Mouse (Mus musculus) limb, embryonic 14.5 days (tissue): ENCODE data around the gene Glud1. TPM values are rescaled to one million over a fixed set of nuclear protein-coding genes. Genes with fewer than 3 reads are reported as not detected.
A peak's percentile ranks its signal among the peaks of the same experiment; 100 is the strongest.

Experiments used
- ATAC-seq: fragments of 200-750 bp; cut with Nextera tagmentation; 2 replicates; pipeline ENCODE4 v1.8.0; 2017; ENCODE audit warnings: low read depth, moderate number of reproducible peaks, moderate TSS enrichment; ENCODE audit not compliant: low FRiP score
- DNase-seq: peaks from one replicate; pipeline ENCODE4 v3.0.0-alpha.2; 2015; ENCODE audit warnings: low spot score
- H3K27ac ChIP-seq: fragments of 300-500 bp; sonication (generic); replicated peaks from 2 replicates; pipeline ENCODE4 v1.5.1; 2014; ENCODE audit warnings: low read depth, mild to moderate bottlenecking, low read length, moderate library complexity, mixed read lengths
- H3K27me3 ChIP-seq: fragments of 300-500 bp; sonication (generic); 2 replicates; pipeline ENCODE4 v1.6.1; 2014; ENCODE audit warnings: low read length, mixed read lengths; ENCODE audit not compliant: control insufficient read depth, insufficient read depth
- H3K36me3 ChIP-seq: fragments of 300-500 bp; sonication (generic); 2 replicates; pipeline ENCODE4 v1.6.1; 2014; ENCODE audit warnings: mild to moderate bottlenecking, low read length, moderate library complexity, mixed read lengths; ENCODE audit not compliant: control insufficient read depth, insufficient read depth
- H3K4me1 ChIP-seq: fragments of 300-500 bp; sonication (generic); 2 replicates; pipeline ENCODE4 v1.6.1; 2014; ENCODE audit warnings: antibody characterized with exemption, low read length, mixed read lengths; ENCODE audit not compliant: control insufficient read depth, insufficient read depth
- H3K4me2 ChIP-seq: fragments of 300-500 bp; sonication (generic); replicated peaks from 2 replicates; pipeline ENCODE4 v1.6.1; 2014; ENCODE audit warnings: low read depth, mild to moderate bottlenecking, low read length, moderate library complexity; ENCODE audit not compliant: severe bottlenecking
- H3K4me3 ChIP-seq: fragments of 300-500 bp; sonication (generic); replicated peaks from 2 replicates; pipeline ENCODE4 v1.5.1; 2014; ENCODE audit warnings: low read length
- H3K9ac ChIP-seq: fragments of 300-500 bp; sonication (generic); 2 replicates; pipeline ENCODE4 v1.6.1; 2014; ENCODE audit warnings: mild to moderate bottlenecking, low read depth, low read length, moderate library complexity; ENCODE audit not compliant: severe bottlenecking
- H3K9me3 ChIP-seq: fragments of 300-500 bp; sonication (generic); 2 replicates; pipeline ENCODE4 v1.6.1; 2016; ENCODE audit warnings: low read length; ENCODE audit not compliant: control insufficient read depth
- POLR2A ChIP-seq: fragments of 200-500 bp; IDR thresholded peaks from 2 replicates; pipeline ENCODE4 v1.8.0; 2012; ENCODE audit warnings: inconsistent platforms, mild to moderate bottlenecking, moderate library complexity, borderline replicate concordance; ENCODE audit not compliant: insufficient read depth, insufficient read length; ENCODE audit errors: extremely low read depth
- WGBS: fragments of 180-500 bp; shearing (Covaris S2); extraction: QIAGEN DNeasy Blood & Tissue Kit; methylation state at CpG from one replicate; pipeline ENCODE4 v1.1.7; 2014; 5-methylcytosine and 5-hydroxymethylcytosine counted together
- polyA plus RNA-seq, 2 experiments: library from polyadenylated mRNA; depleted of rRNA in 1 of 2; stranded (reverse) in 1 of 2; unstranded in 1 of 2; fragments of >200 nt; fragmentation: Nextera tagmentation in 1 of 2; extraction: Ambion mirVana in 1 of 2; gene quantifications; 2 replicates each; pipeline versions ENCODE4 v1.2.1 to v1.2.3; 2012 to 2014

Gene Glud1
- polyA plus RNA-seq, 2 experiments, result 67.3 to 81.2 TPM

DNA sequence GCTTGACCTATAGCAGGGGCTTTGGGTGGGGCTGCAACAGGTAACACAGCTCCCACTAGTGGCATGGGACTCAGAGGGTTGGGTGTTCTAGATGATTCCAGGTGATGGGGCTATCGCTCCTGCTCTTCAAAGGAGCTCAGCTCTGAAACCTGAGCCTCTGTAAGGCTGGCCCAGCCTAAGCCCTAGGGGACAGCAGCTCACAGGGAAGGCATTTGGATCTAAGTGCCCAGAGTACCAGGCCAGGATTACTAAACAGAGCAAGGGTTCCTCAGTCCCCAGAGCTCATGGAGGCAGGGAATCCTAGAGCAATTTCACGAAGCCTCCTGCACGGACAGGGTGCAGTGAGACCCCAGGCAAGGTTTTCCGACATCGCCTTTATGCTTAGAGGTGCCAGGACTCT is 65.4 kb downstream of the Glud1 start:
- H3K36me3 ChIP-seq, result no peaks in the 10 kb centered on the region
- TF ChIP-seq POLR2A, result no peak
- no peaks in the 10 kb centered on the region for H3K27me3 ChIP-seq
- H3K9ac ChIP-seq, result no peak overlapping the region
- no peaks in the 10 kb centered on the region for H3K9me3 ChIP-seq
- no peak overlapping the region for H3K4me2 ChIP-seq
- no peak overlapping the region for H3K4me3 ChIP-seq
- DNase-seq, result no peak
- no peak overlapping the region for H3K27ac ChIP-seq
- H3K4me1 ChIP-seq, result peaks cover 17% of the 10 kb centered on the region
- WGBS, result 64% methylated on average over 5 of the region's 5 CpGs
- ATAC-seq, result no peak

DNA sequence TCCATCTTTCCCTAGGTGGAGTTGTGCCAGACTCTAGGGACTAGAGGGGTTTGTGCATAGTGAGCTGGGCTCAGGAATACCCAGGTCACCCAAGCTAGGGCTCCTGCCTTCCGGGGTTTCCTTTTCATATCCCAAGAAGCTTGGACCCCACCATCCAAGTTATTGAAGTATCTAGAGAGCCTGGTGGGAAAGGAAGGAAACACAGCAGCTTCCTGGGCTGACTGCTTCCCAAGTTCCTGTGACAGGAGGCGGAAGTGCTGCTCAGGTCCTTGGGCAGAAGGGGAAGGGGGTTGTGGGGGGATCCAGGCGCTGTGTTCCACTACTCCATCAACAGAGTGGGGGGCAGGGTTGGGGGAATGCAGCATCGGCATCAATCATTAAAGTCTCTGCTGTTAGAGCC is 66.6 kb downstream of the Glud1 start:
- Histone ChIP-seq H3K27ac (no peak overlapping the region), H3K9ac (no peak overlapping the region), H3K4me1 (peaks cover 17% of the 10 kb centered on the region), H3K36me3 (no peaks in the 10 kb centered on the region), H3K4me3 (no peak overlapping the region), H3K4me2 (no peak overlapping the region), H3K9me3 (no peaks in the 10 kb centered on the region), H3K27me3 (no peaks in the 10 kb centered on the region)
- TF ChIP-seq POLR2A, result no peak
- 67% methylated on average over 4 of the region's 4 CpGs for WGBS
- ATAC-seq (no peak), DNase-seq (no peak)

DNA sequence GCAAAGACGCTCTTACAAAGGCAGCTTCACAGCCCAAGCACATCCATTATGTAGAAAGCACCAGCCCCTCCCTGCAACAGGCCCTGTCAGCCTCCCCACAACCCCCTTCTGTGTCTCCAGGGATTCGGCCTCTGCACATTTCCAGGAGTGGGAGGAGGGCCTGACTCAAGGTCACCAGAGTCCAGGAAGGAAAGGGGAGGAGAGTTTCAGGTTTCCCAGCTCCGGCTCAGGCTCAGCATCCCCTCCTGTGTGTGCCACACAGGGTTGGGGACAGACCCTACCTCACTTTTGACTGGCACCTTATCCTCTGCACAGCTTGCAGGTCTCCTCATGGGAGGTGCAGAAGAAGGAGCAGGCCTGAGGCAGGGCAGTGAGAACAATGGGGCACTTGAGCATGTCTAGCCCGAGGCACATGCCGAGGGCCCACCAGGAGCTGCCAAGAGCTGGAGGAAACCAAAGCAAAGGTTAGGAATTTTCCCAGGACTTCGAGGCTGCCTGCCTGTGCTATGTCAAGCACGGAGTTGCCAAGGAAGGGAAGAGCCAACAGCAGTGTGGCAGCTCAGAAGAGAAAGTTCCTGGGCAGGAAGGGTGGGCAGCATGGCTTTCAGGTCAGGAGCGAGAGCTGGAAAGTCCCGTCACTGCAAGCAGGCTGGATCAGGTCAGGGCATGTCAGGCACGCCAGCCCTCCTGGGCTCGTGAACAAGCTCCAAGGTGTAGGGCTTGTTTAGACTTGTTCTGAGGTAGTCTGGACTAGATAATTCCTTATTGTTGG is 68.2 kb downstream of the Glud1 start:
- H3K27ac ChIP-seq, result peak overlapping the region; percentile 71
- 35% methylated on average over 10 of the region's 11 CpGs for WGBS
- H3K36me3 ChIP-seq, result no peaks in the 10 kb centered on the region
- TF ChIP-seq POLR2A, result no peak
- ATAC-seq (peak; percentile 52; the same call in 1 of the 2 replicates), DNase-seq (peak; percentile 41)
- no peaks in the 10 kb centered on the region for H3K27me3 ChIP-seq
- no peaks in the 10 kb centered on the region for H3K9me3 ChIP-seq
- H3K4me3 ChIP-seq, result no peak overlapping the region
- H3K9ac ChIP-seq, result no peak overlapping the region
- peaks cover 17% of the 10 kb centered on the region for H3K4me1 ChIP-seq
- no peak overlapping the region for H3K4me2 ChIP-seq

DNA sequence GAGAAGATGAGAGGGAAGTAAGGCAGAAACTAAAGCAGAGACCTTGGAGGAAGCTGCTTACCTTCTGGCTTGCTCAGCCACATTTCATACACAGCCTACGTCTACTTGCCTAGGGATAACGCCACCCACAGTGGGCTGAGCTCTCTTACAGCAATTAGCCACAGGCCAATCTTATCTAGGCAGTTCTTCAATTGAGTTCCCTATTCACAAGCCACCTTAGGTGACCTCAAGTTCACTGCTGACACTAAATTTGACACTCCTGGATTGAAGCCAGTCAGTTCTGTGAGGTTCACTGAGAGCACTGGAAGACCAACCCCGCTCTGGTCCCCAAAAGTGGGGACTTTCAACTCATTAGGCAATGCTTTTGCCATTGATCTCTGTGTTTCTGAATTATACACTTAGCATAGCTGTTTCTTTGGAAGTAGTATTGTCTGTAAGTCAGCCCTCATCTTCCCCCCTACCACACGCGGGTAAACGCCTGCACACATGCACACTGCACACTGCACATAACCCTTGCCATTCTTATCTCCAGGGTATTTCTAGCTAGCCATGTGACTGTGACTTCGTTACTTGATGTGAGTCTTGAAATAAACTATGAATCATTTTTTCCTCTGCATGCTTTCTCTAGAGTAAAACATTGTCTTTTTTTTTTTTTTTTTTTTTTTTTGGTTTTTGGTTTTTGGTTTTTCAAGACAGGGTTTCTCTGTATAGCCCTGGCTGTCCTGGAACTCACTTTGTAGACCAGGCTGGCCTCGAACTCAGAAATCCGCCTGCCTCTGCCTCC is 72.6 kb downstream of the Glud1 start:
- Histone ChIP-seq H3K27me3 (no peaks in the 10 kb centered on the region), H3K27ac (no peak overlapping the region), H3K36me3 (no peaks in the 10 kb centered on the region), H3K4me2 (no peak overlapping the region), H3K9me3 (no peaks in the 10 kb centered on the region), H3K9ac (no peak overlapping the region), H3K4me1 (peaks cover 10% of the 10 kb centered on the region), H3K4me3 (no peak overlapping the region)
- DNase-seq, result no peak
- TF ChIP-seq POLR2A, result no peak
- no peak for ATAC-seq
- WGBS, result 90% methylated on average over 9 of the region's 9 CpGs

DNA sequence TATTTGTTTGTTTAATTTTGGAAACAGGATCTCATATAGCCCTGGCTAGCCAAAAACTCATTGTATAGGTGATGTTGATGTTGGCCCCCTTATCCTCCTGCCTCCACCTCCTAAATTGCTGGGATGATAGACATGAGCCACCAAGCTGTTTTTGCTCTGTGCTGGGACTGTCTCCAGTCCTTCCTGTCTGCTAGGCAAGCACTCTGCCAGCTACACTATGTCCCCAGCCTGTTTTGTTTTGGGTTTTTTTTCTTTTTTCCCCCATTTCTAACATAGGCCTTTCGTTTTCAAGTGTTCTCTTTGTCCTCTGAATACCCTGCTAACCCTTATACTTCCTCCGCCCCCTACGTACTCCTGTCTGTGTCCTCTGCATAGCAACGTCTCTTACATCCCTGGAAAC is 82.8 kb downstream of the Glud1 start:
- WGBS, result 81% methylated on average over 4 of the region's 4 CpGs
- H3K4me2 ChIP-seq, result no peak overlapping the region
- no peak overlapping the region for H3K9ac ChIP-seq
- no peaks in the 10 kb centered on the region for H3K4me1 ChIP-seq
- ATAC-seq (no peak), DNase-seq (no peak)
- no peak for TF ChIP-seq POLR2A
- H3K27me3 ChIP-seq, result no peaks in the 10 kb centered on the region
- H3K36me3 ChIP-seq, result 0 out of 2 replicates have a peak, but pooled peaks cover 6% of the 10 kb centered on the region
- H3K9me3 ChIP-seq, result 0 out of 2 replicates have a peak, but pooled peaks cover 2% of the 10 kb centered on the region
- H3K4me3 ChIP-seq, result no peak overlapping the region
- H3K27ac ChIP-seq, result no peak overlapping the region

Other genes starting within 250 kb of the Glud1 start
- 14.5 and 23.7 TPM in 2 replicates for gene Anxa8, start 224.7 kb upstream of the Glud1 start, polyA plus RNA-seq (2012; rRNA removed)
- gene Anxa8, start 224.7 kb upstream of the Glud1 start, polyA plus RNA-seq (2014; fragmentation: Nextera tagmentation; extraction: Ambion mirVana), result 35.9 and 42.5 TPM in 2 replicates
- not detected in 2 replicates for gene A630023A22Rik, start 208.0 kb upstream of the Glud1 start, polyA plus RNA-seq (2012; rRNA removed)
- not detected in 2 replicates for gene A630023A22Rik, start 208.0 kb upstream of the Glud1 start, polyA plus RNA-seq (2014; fragmentation: Nextera tagmentation; extraction: Ambion mirVana)
- 0.01 and 0.06 TPM in 2 replicates for gene Npy4r, start 158.2 kb upstream of the Glud1 start, polyA plus RNA-seq (2012; rRNA removed)
- gene Npy4r, start 158.2 kb upstream of the Glud1 start, polyA plus RNA-seq (2014; fragmentation: Nextera tagmentation; extraction: Ambion mirVana), result 0.06 TPM in 1 of 2 replicates, not detected in the other
- 1.2 and 3.4 TPM in 2 replicates for gene Gprin2, start 109.1 kb upstream of the Glud1 start, polyA plus RNA-seq (2012; rRNA removed)
- 0.70 and 0.81 TPM in 2 replicates for gene Gprin2, start 109.1 kb upstream of the Glud1 start, polyA plus RNA-seq (2014; fragmentation: Nextera tagmentation; extraction: Ambion mirVana)
- 0.65 and 0.83 TPM in 2 replicates for gene Syt15, start 91.1 kb upstream of the Glud1 start, polyA plus RNA-seq (2012; rRNA removed)
- gene Syt15, start 91.1 kb upstream of the Glud1 start, polyA plus RNA-seq (2014; fragmentation: Nextera tagmentation; extraction: Ambion mirVana), result 0.51 and 0.53 TPM in 2 replicates
- 5.1 and 6.7 TPM in 2 replicates for gene Shld2, start 234 bp upstream of the Glud1 start, polyA plus RNA-seq (2012; rRNA removed)
- gene Shld2, start 234 bp upstream of the Glud1 start, polyA plus RNA-seq (2014; fragmentation: Nextera tagmentation; extraction: Ambion mirVana), result 11.2 and 11.7 TPM in 2 replicates
- 7.1 and 23.5 TPM in 2 replicates for gene Fam25c, start 44.7 kb downstream of the Glud1 start, polyA plus RNA-seq (2012; rRNA removed)
- gene Fam25c, start 44.7 kb downstream of the Glud1 start, polyA plus RNA-seq (2014; fragmentation: Nextera tagmentation; extraction: Ambion mirVana), result 30.0 and 45.6 TPM in 2 replicates
- 2.1 and 3.8 TPM in 2 replicates for gene Sncg, start 64.1 kb downstream of the Glud1 start, polyA plus RNA-seq (2012; rRNA removed)
- gene Sncg, start 64.1 kb downstream of the Glud1 start, polyA plus RNA-seq (2014; fragmentation: Nextera tagmentation; extraction: Ambion mirVana), result 3.0 and 3.6 TPM in 2 replicates
- gene Mmrn2, start 64.7 kb downstream of the Glud1 start, polyA plus RNA-seq (2012; rRNA removed), result 4.5 and 4.7 TPM in 2 replicates
- gene Mmrn2, start 64.7 kb downstream of the Glud1 start, polyA plus RNA-seq (2014; fragmentation: Nextera tagmentation; extraction: Ambion mirVana), result 6.9 and 7.7 TPM in 2 replicates
- gene Bmpr1a, start 192.6 kb downstream of the Glud1 start, polyA plus RNA-seq (2012; rRNA removed), result 44.3 TPM in 2 replicates
- gene Bmpr1a, start 192.6 kb downstream of the Glud1 start, polyA plus RNA-seq (2014; fragmentation: Nextera tagmentation; extraction: Ambion mirVana), result 72.1 and 72.4 TPM in 2 replicates
- not detected in 2 replicates for gene 9230112D13Rik, start 212.1 kb downstream of the Glud1 start, polyA plus RNA-seq (2012; rRNA removed)
- gene 9230112D13Rik, start 212.1 kb downstream of the Glud1 start, polyA plus RNA-seq (2014; fragmentation: Nextera tagmentation; extraction: Ambion mirVana), result not detected in 2 replicates